Mouse (Mus musculus): ENCODE measurements around the gene Zfp622. TPM values are rescaled to one million over a fixed set of nuclear protein-coding genes. Genes with fewer than 3 reads are reported as not detected.
A peak's percentile ranks its signal among the peaks of the same experiment; 100 is the strongest.
"Not testable (repeated sequence)": the region's sequence is repeated elsewhere in the genome, so short reads cannot be mapped to it uniquely, and the experiment has no call there.

The Zfp622 gene
- polyA plus RNA-seq, 1 experiment from 2014 or later, result 28.2 TPM

DNA sequence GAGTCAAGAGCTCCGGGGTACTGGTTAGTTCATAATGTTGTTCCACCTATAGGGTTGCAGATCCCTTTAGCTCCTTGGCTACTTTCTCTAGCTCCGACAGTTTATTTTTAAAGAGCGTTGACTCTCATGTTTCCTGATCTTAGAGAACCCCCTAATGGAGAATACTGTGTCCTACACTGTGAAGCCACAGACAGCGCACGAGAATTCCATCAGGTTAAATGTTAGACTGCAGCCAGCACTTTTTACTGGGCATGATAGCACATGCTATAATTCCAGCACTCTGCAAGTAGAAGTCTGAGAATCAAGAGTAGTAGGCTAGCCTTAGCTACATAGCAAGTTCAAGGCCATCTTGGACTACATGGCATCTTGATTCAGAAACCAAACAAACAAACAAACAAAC is 24.8 kb upstream of the Zfp622 start:
- Histone ChIP-seq H3K9ac (ENCODE audit: low read depth, low read length) (no peak overlapping the region), H3K36me3 (ENCODE audit: control insufficient read depth, insufficient read depth, low read length) (no peaks in the 10 kb centered on the region), H3K27me3 (ENCODE audit: control insufficient read depth, insufficient read depth, low read depth, low read length) (no peaks in the 10 kb centered on the region), H3K4me2 (ENCODE audit: low read length) (no peak overlapping the region), H3K4me1 (ENCODE audit: control insufficient read depth, insufficient read depth, low read length) (0 out of 2 replicates have a peak, but pooled peaks cover 2% of the 10 kb centered on the region), H3K9me3 (replicated peaks; ENCODE audit: control insufficient read depth, low read length, poor library complexity, severe bottlenecking) (no peaks in the 10 kb centered on the region), H3K4me3 (ENCODE audit: low read depth, low read length) (no peak overlapping the region), H3K27ac (ENCODE audit: low read length) (no peak overlapping the region)
- 37% methylated on average over 5 of the region's 5 CpGs for WGBS
- peak; percentile 92 for ATAC-seq

DNA sequence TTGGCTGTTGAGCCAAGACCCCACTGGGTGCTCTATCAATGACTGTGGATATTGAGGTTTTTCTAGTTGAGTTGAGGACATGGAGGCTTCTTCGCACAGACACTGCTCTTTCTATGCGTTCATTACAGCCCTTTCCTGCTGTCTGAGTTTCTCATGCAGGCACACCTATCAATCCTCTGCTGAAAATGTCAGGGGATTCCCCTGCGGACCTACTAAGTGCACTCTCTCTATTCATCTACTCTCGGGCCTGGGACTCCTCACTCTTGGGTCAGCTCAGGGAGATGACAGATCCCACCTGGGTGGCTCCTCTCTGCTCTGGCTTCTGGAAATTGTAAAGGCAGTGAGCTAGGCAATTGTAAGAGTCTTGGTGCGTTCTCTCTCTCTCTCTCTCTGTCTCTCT is 23.9 kb upstream of the Zfp622 start:
- ATAC-seq, result no peak
- no peak overlapping the region for H3K4me3 ChIP-seq (ENCODE audit: low read depth, low read length)
- no peaks in the 10 kb centered on the region for H3K27me3 ChIP-seq (ENCODE audit: control insufficient read depth, insufficient read depth, low read depth, low read length)
- H3K4me1 ChIP-seq (ENCODE audit: control insufficient read depth, insufficient read depth, low read length), result no peaks in the 10 kb centered on the region
- no peak overlapping the region for H3K27ac ChIP-seq (ENCODE audit: low read length)
- H3K36me3 ChIP-seq (ENCODE audit: control insufficient read depth, insufficient read depth, low read length), result no peaks in the 10 kb centered on the region
- no peaks in the 10 kb centered on the region for H3K9me3 ChIP-seq (replicated peaks; ENCODE audit: control insufficient read depth, low read length, poor library complexity, severe bottlenecking)
- H3K9ac ChIP-seq (ENCODE audit: low read depth, low read length), result no peak overlapping the region
- WGBS, result 90% methylated on average over 5 of the region's 5 CpGs
- H3K4me2 ChIP-seq (ENCODE audit: low read length), result no peak overlapping the region

DNA sequence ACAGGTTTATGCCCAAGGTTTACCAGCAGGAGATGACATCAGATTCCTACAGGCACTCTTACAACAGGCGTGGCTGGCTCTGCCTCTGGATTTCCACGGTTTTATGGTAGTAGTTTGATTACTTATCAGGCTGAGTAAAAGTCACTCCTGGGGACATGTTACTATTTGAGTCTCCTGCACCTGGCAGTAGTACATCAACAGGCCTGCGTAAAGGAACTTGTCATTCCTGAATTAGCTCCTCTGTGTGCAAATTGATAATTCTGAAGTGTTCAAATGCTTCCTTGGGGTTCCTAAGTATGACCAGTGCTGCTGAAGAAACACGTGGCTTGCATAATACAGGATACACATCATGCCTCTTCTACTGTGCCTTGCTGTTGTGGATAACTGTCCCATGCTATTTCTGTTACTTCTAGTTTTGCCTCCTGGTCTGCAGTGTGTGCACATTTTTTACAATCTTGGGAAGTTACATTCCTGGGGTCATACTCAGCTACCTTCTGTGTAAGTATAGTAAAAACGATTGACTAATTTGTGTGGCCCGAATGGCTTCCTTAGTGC is 17.9 kb upstream of the Zfp622 start:
- no peaks in the 10 kb centered on the region for H3K9me3 ChIP-seq (replicated peaks; ENCODE audit: control insufficient read depth, low read length, poor library complexity, severe bottlenecking)
- no peak for ATAC-seq
- H3K4me3 ChIP-seq (ENCODE audit: low read depth, low read length), result no peak overlapping the region
- no peak overlapping the region for H3K27ac ChIP-seq (ENCODE audit: low read length)
- H3K9ac ChIP-seq (ENCODE audit: low read depth, low read length), result no peak overlapping the region
- H3K27me3 ChIP-seq (ENCODE audit: control insufficient read depth, insufficient read depth, low read depth, low read length), result no peaks in the 10 kb centered on the region
- 83% methylated on average over 6 of the region's 6 CpGs for WGBS
- H3K36me3 ChIP-seq (ENCODE audit: control insufficient read depth, insufficient read depth, low read length), result no peaks in the 10 kb centered on the region
- no peaks in the 10 kb centered on the region for H3K4me1 ChIP-seq (ENCODE audit: control insufficient read depth, insufficient read depth, low read length)
- no peak overlapping the region for H3K4me2 ChIP-seq (ENCODE audit: low read length)

DNA sequence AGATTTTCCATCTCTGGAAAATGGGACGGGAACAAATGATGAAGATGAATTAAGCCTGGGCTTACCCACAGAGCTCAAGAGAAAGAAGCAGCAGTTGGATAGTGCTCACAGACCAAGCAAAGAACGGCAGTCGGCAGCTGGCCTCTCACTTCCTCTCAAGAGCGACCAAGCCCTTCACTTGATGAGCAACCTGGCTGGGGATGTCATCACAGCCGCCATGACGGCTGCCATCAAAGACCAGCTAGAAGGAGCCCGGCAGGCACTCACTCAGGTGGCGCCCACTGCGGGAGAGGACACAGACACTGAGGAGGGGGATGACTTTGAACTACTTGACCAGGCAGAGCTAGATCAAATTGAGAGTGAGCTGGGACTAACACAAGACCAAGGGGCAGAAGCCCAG is 12.6 kb upstream of the Zfp622 start:
- Histone ChIP-seq H3K9ac (ENCODE audit: low read depth, low read length) (no peak overlapping the region), H3K4me3 (ENCODE audit: low read depth, low read length) (no peak overlapping the region), H3K9me3 (replicated peaks; ENCODE audit: control insufficient read depth, low read length, poor library complexity, severe bottlenecking) (no peaks in the 10 kb centered on the region), H3K4me2 (ENCODE audit: low read length) (no peak overlapping the region), H3K4me1 (ENCODE audit: control insufficient read depth, insufficient read depth, low read length) (no peaks in the 10 kb centered on the region), H3K27ac (ENCODE audit: low read length) (no peak overlapping the region), H3K36me3 (ENCODE audit: control insufficient read depth, insufficient read depth, low read length) (peaks cover 4% of the 10 kb centered on the region; the same call in 1 of the 2 replicates), H3K27me3 (ENCODE audit: control insufficient read depth, insufficient read depth, low read depth, low read length) (no peaks in the 10 kb centered on the region)
- no peak for ATAC-seq
- 89% methylated on average over 9 of the region's 9 CpGs for WGBS

- no peaks in the 10 kb centered on the region for H3K4me1 ChIP-seq (ENCODE audit: control insufficient read depth, insufficient read depth, low read length)
- no peak overlapping the region for H3K27ac ChIP-seq (ENCODE audit: low read length)
- H3K9me3 ChIP-seq (replicated peaks; ENCODE audit: control insufficient read depth, low read length, poor library complexity, severe bottlenecking), result no peaks in the 10 kb centered on the region
- no peak overlapping the region for H3K9ac ChIP-seq (ENCODE audit: low read depth, low read length)
- H3K27me3 ChIP-seq (ENCODE audit: control insufficient read depth, insufficient read depth, low read depth, low read length), result no peaks in the 10 kb centered on the region
- 87% methylated on average over 5 of the region's 5 CpGs for WGBS
- no peak for ATAC-seq
- no peak overlapping the region for H3K4me3 ChIP-seq (ENCODE audit: low read depth, low read length)
- H3K36me3 ChIP-seq (ENCODE audit: control insufficient read depth, insufficient read depth, low read length), result peaks cover 4% of the 10 kb centered on the region; the same call in 1 of the 2 replicates
- H3K4me2 ChIP-seq (ENCODE audit: low read length), result no peak overlapping the region
Measured at GRCm38 (mm10) chr15:25972758-25973157, 11.4 kb upstream of the Zfp622 start.

GRCm38 (mm10) chr15:25974352-25974751 is 9.8 kb upstream of the Zfp622 start:
- Histone ChIP-seq H3K36me3 (ENCODE audit: control insufficient read depth, insufficient read depth, low read length) (peaks cover 4% of the 10 kb centered on the region; the same call in 1 of the 2 replicates), H3K9ac (ENCODE audit: low read depth, low read length) (no peak overlapping the region), H3K4me1 (ENCODE audit: control insufficient read depth, insufficient read depth, low read length) (no peaks in the 10 kb centered on the region), H3K27ac (ENCODE audit: low read length) (no peak overlapping the region), H3K27me3 (ENCODE audit: control insufficient read depth, insufficient read depth, low read depth, low read length) (no peaks in the 10 kb centered on the region), H3K9me3 (replicated peaks; ENCODE audit: control insufficient read depth, low read length, poor library complexity, severe bottlenecking) (no peaks in the 10 kb centered on the region), H3K4me2 (ENCODE audit: low read length) (no peak overlapping the region), H3K4me3 (ENCODE audit: low read depth, low read length) (no peak overlapping the region)
- ATAC-seq, result no peak
- WGBS, result 94% methylated on average over 4 of the region's 4 CpGs

DNA sequence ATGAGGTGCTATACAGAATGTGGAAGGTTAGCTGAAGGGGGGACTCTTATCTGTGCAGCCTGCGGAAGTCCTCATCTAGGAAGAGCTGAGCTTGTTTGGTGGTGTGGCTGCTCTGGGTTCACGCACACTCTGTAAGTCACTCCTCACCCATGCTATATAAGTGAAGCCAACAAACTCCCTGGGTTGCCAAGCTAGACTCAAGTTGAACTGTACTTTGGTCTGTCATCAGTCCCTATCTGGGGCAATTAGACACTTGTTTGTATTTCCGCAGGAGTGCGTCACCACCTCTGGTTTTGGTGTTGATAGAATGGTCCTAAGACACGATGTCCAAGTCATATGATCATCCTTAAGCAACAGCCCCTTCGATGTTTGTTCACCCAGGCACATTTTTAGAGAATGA is 8.4 kb upstream of the Zfp622 start:
- peaks cover 4% of the 10 kb centered on the region; the same call in 1 of the 2 replicates for H3K36me3 ChIP-seq (ENCODE audit: control insufficient read depth, insufficient read depth, low read length)
- H3K9ac ChIP-seq (ENCODE audit: low read depth, low read length), result no peak overlapping the region
- no peaks in the 10 kb centered on the region for H3K4me1 ChIP-seq (ENCODE audit: control insufficient read depth, insufficient read depth, low read length)
- H3K27me3 ChIP-seq (ENCODE audit: control insufficient read depth, insufficient read depth, low read depth, low read length), result no peaks in the 10 kb centered on the region
- WGBS, result 95% methylated on average over 6 of the region's 6 CpGs
- ATAC-seq, result 0 out of 2 replicates have a peak, but pooled peaks have one; percentile 17
- no peak overlapping the region for H3K4me3 ChIP-seq (ENCODE audit: low read depth, low read length)
- H3K4me2 ChIP-seq (ENCODE audit: low read length), result no peak overlapping the region
- H3K9me3 ChIP-seq (replicated peaks; ENCODE audit: control insufficient read depth, low read length, poor library complexity, severe bottlenecking), result no peaks in the 10 kb centered on the region
- no peak overlapping the region for H3K27ac ChIP-seq (ENCODE audit: low read length)

DNA sequence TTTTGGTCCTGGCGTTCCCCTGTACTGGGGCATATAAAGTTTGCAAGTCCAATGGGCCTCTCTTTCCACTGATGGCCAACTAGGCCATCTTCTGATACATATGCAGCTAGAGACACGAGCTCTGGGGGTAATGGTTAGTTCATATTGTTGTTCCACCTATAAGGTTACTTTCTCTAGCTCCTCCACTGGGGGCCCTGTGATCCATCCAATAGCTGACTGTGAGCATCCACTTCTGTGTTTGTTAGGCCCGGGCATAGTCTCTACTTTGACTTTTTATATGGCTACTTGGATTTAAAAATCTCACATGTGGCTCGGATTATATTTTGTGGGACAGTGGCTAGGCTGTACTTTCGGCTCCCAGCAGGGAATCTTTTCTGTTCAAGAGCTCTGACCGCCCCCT is 552 bp upstream of the Zfp622 start:
- H3K9ac ChIP-seq (ENCODE audit: low read depth, low read length), result peak overlapping the region; percentile 77
- WGBS, result 16% methylated on average over 6 of the region's 6 CpGs

DNA sequence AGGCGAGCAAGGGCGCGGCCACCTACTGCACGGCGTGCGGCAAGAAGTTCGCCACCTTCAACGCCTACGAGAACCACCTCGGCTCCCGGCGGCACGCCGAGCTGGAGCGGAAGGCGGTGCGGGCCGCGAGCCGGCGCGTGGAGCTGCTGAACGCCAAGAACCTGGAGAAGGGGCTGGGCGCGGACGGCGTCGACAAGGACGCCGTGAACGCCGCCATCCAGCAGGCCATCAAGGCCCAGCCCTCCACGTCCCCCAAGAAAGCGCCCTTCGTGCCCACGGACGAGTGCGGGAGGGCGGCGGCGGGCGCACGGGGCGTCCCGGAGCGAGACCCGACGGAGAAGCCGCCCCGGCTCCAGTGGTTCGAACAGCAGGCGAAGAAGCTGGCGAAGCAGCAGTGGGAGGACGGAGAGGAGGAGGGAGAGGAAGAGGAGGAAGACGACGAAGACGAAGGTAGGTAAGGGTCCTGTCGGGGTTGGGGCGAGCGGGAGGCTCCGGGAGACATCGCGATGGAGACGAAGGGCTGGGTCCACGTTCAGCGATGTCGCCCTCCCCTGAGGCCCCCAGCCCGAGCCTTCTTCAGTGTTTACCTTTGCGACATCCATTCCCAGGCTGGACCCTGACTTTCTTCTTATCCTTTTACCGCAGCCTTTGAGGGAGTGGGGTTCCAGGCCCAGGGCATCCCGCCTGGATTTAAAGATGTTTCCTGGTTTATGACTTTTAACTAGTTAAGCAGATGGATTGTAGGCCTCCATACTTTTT is 747 bp downstream of the Zfp622 start:
- 0 out of 2 replicates have a peak, but pooled peaks cover 2% of the 10 kb centered on the region for H3K9me3 ChIP-seq (replicated peaks; ENCODE audit: control insufficient read depth, low read length, poor library complexity, severe bottlenecking)
- WGBS, result under 1% methylated on average over 70 of the region's 71 CpGs
- H3K27me3 ChIP-seq (ENCODE audit: control insufficient read depth, insufficient read depth, low read depth, low read length), result no peaks in the 10 kb centered on the region
- peaks cover 4% of the 10 kb centered on the region; the same call in 1 of the 2 replicates for H3K36me3 ChIP-seq (ENCODE audit: control insufficient read depth, insufficient read depth, low read length)
- H3K4me2 ChIP-seq (ENCODE audit: low read length), result peak overlapping the region; percentile 99
- ATAC-seq, result no peak; the same call in 1 of the 2 replicates
- peaks cover 27% of the 10 kb centered on the region for H3K4me1 ChIP-seq (ENCODE audit: control insufficient read depth, insufficient read depth, low read length)
- H3K27ac ChIP-seq (ENCODE audit: low read length), result peak overlapping the region; percentile 86
- H3K4me3 ChIP-seq (ENCODE audit: low read depth, low read length), result peak overlapping the region; percentile 99
- peak overlapping the region; percentile 83 for H3K9ac ChIP-seq (ENCODE audit: low read depth, low read length)

More for the DNA sequence above, 552 bp upstream of the Zfp622 start:
- H3K9me3 ChIP-seq (replicated peaks; ENCODE audit: control insufficient read depth, low read length, poor library complexity, severe bottlenecking); H3K36me3 ChIP-seq (ENCODE audit: control insufficient read depth, insufficient read depth, low read length); H3K27me3 ChIP-seq (ENCODE audit: control insufficient read depth, insufficient read depth, low read depth, low read length): not testable (repeated sequence)
- peak; percentile 52 for ATAC-seq
- Histone ChIP-seq H3K4me1 (ENCODE audit: control insufficient read depth, insufficient read depth, low read length) (peaks cover 24% of the 10 kb centered on the region), H3K4me3 (ENCODE audit: low read depth, low read length) (peak overlapping the region; percentile 99), H3K4me2 (ENCODE audit: low read length) (peak overlapping the region; percentile 59), H3K27ac (ENCODE audit: low read length) (peak overlapping the region; percentile 90)

Data from midbrain, embryonic 16.5 days (tissue).